Mouse (Mus musculus) heart, embryonic 16.5 days (tissue): ENCODE results near the gene Olfr1309. TPM values are rescaled to one million over a fixed set of nuclear protein-coding genes. Genes with fewer than 3 reads are reported as not detected.
"Not testable (repeated sequence)": the region's sequence is repeated elsewhere in the genome, so short reads cannot be mapped to it uniquely, and the experiment has no call there.

Experiments used
- ATAC-seq: fragments of 200-750 bp; cut with Nextera tagmentation; replicated peaks from 2 replicates; pipeline ENCODE4 v1.8.0; 2017; ENCODE audit warnings: moderate number of reproducible peaks; ENCODE audit not compliant: insufficient read depth, low FRiP score; ENCODE audit errors: extremely low read depth
- H3K27ac ChIP-seq: fragments of 300-500 bp; sonication (generic); 2 replicates; pipeline ENCODE4 v1.5.1; 2014; ENCODE audit warnings: mild to moderate bottlenecking, low read length, control low read depth, moderate library complexity
- H3K27me3 ChIP-seq: fragments of 300-500 bp; sonication (generic); 2 replicates; pipeline ENCODE4 v1.6.1; 2014; ENCODE audit warnings: low read length, mixed read lengths; ENCODE audit not compliant: control insufficient read depth, insufficient read depth
- H3K36me3 ChIP-seq: fragments of 300-500 bp; sonication (generic); 2 replicates; pipeline ENCODE4 v1.6.1; 2014; ENCODE audit not compliant: control insufficient read depth, insufficient read depth
- H3K4me1 ChIP-seq: fragments of 300-500 bp; sonication (generic); 2 replicates; pipeline ENCODE4 v1.6.1; 2014; ENCODE audit warnings: low read length, mixed read lengths; ENCODE audit not compliant: control insufficient read depth, insufficient read depth
- H3K4me2 ChIP-seq: fragments of 300-500 bp; sonication (generic); 2 replicates; pipeline ENCODE4 v1.6.1; 2014; ENCODE audit warnings: low read depth, mild to moderate bottlenecking, control low read depth, low read length
- H3K4me3 ChIP-seq: fragments of 300-500 bp; sonication (generic); 2 replicates; pipeline ENCODE4 v1.5.1; 2014; ENCODE audit warnings: mild to moderate bottlenecking, control low read depth, low read length
- H3K9ac ChIP-seq: fragments of 300-500 bp; sonication (generic); 2 replicates; pipeline ENCODE4 v1.6.1; 2014; ENCODE audit warnings: low read length, control low read depth
- H3K9me3 ChIP-seq: fragments of 300-500 bp; sonication (generic); replicated peaks from 2 replicates; pipeline ENCODE4 v1.6.1; 2016; ENCODE audit warnings: low read length; ENCODE audit not compliant: control insufficient read depth
- WGBS: fragments of 180-500 bp; shearing (Covaris S2); extraction: QIAGEN DNeasy Blood & Tissue Kit; methylation state at CpG from one replicate; pipeline ENCODE4 v1.1.7; 2014; 5-methylcytosine and 5-hydroxymethylcytosine counted together
- polyA plus RNA-seq: library from polyadenylated mRNA; unstranded; fragments of >200 nt; fragmentation: Nextera tagmentation; extraction: Ambion mirVana; gene quantifications from 2 replicates; pipeline ENCODE4 v1.2.1, GENCODE M21; 2015

Gene Olfr1309
- polyA plus RNA-seq, result not detected in 2 replicates

DNA sequence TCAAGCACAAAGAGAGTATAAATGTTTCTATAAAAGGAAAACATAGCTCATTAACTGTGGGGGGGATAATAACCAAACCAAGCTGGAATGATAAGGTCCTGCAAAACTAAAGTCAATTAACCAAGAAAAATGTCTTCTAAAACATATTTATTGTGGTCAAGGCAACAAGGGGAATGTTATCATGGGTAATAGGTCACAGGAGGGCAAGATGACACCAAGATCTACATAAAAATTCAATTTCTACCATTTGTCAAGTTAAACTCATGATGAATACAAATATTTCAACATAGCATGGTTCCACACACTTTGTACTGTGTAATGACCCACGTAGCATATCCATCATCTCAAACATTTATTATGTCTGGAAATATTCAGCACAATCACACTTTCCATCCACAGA lies at the start of gene Olfr1309:
Olfr1309 (minus strand) TSS at position 101 of the 400 bp plus-strand sequence.
- ATAC-seq, result no peak
- WGBS, result 49% methylated on average over 1 of the region's 1 CpGs

DNA sequence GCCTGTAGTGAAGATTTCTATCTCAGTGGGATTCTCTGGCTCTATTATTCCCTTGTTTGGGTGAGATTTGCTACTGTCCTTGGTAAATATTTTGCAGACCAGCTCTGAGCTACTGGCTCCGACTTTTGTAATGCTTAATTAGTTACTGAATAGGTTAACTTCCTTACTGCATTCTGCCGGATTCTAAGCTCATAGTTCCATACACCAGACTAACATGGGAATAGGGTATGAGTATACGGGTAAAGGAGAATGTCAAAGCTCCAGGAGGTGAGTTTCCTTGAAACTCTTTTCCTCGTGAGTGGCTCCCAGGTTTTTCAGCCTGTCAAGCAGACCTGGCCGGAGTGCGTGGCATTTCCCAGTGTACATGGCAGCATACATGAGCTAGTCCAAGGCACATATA lies 36.9 kb upstream of the Olfr1309 start:
- not testable (repeated sequence) for H3K36me3 ChIP-seq, H3K4me1 ChIP-seq, H3K9ac ChIP-seq, H3K4me2 ChIP-seq, H3K4me3 ChIP-seq, H3K9me3 ChIP-seq, H3K27ac ChIP-seq, ATAC-seq, H3K27me3 ChIP-seq
- 39% methylated on average over 6 of the region's 6 CpGs for WGBS

More for the DNA sequence above, at the start of gene Olfr1309:
- no peaks in the 10 kb centered on the region for H3K36me3 ChIP-seq
- H3K27ac ChIP-seq, result no peak within 1 kb of the TSS
- H3K9ac ChIP-seq, result no peak within 1 kb of the TSS
- no peaks in the 10 kb centered on the region for H3K27me3 ChIP-seq
- H3K4me2 ChIP-seq, result no peak within 1 kb of the TSS
- H3K4me1 ChIP-seq, result no peaks in the 10 kb centered on the region
- H3K9me3 ChIP-seq, result no peaks in the 10 kb centered on the region
- no peak within 1 kb of the TSS for H3K4me3 ChIP-seq

DNA sequence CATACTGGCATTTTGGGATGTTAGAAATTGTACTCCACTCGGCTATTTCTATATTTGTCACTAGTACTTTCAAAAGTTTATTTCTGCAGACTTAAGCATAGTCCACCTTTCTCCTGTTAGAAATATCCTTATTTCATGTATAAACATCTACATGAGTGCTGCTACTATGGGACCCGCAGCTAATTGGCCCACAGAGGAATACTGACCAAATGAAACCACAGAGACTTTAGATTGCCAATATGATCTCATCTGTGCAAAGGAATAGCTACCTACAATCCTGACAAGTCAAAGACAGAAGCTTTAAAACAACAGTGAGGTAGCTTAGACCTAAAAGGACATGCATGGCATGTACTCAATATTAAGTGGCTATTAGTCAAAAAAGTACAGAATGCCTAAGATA lies 34.2 kb upstream of the Olfr1309 start, which contains the start of gene Olfr1311:
Olfr1311 (minus strand) TSS at position 101 of the 400 bp plus-strand sequence.
- no peaks in the 10 kb centered on the region for H3K36me3 ChIP-seq
- no peaks in the 10 kb centered on the region for H3K27me3 ChIP-seq
- 77% methylated on average over 2 of the region's 2 CpGs for WGBS
- no peak within 1 kb of the TSS for H3K4me2 ChIP-seq
- H3K9me3 ChIP-seq, result no peaks in the 10 kb centered on the region
- no peaks in the 10 kb centered on the region for H3K4me1 ChIP-seq
- H3K9ac ChIP-seq, result no peak within 1 kb of the TSS
- no peak for ATAC-seq
- no peak within 1 kb of the TSS for H3K27ac ChIP-seq
- no peak within 1 kb of the TSS for H3K4me3 ChIP-seq

DNA sequence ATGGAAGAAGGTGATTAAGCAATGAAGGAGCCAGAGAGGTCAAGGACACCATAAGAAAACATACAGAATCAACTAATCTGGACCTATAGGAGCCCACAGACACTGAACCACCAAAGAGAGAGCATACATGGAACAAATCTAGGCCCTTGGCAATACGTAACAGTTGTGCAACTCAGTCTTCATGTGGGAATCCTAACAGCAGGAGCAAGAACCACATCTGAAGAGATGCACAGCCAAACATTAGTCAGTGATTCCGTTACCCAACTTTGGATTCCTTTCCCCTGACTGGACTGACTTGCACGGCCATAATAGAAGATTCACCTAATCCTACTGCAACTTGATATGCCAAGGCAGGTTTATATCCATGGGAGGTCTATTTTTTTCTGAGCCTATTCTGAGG lies 24.8 kb upstream of the Olfr1309 start:
- Histone ChIP-seq H3K4me3 (no peak overlapping the region), H3K9me3 (no peaks in the 10 kb centered on the region), H3K9ac (no peak overlapping the region), H3K27me3 (no peaks in the 10 kb centered on the region), H3K4me1 (no peaks in the 10 kb centered on the region), H3K4me2 (no peak overlapping the region), H3K27ac (no peak overlapping the region), H3K36me3 (no peaks in the 10 kb centered on the region)
- ATAC-seq, result no peak
- 75% methylated on average over 3 of the region's 3 CpGs for WGBS

GRCm38 (mm10) chr2:112012608-112013007 lies 22.5 kb upstream of the Olfr1309 start, which contains the start of gene Olfr1310:
TSS of gene Olfr1310 (minus strand) at chr2:112012708.
- no peak within 1 kb of the TSS for H3K4me3 ChIP-seq
- no peaks in the 10 kb centered on the region for H3K27me3 ChIP-seq
- no peaks in the 10 kb centered on the region for H3K9me3 ChIP-seq
- no peaks in the 10 kb centered on the region for H3K36me3 ChIP-seq
- ATAC-seq, result no peak
- no peak within 1 kb of the TSS for H3K4me2 ChIP-seq
- no peak within 1 kb of the TSS for H3K9ac ChIP-seq
- no peak within 1 kb of the TSS for H3K27ac ChIP-seq
- no peaks in the 10 kb centered on the region for H3K4me1 ChIP-seq

- Histone ChIP-seq H3K36me3 (no peaks in the 10 kb centered on the region), H3K4me3 (no peak within 1 kb of the TSS), H3K9ac (no peak within 1 kb of the TSS), H3K27ac (no peak within 1 kb of the TSS), H3K9me3 (no peaks in the 10 kb centered on the region), H3K4me2 (no peak within 1 kb of the TSS), H3K27me3 (no peaks in the 10 kb centered on the region), H3K4me1 (no peaks in the 10 kb centered on the region)
- whole genome bisulfite sequencing, result 29% methylated on average over 1 of the region's 1 CpGs
- ATAC-seq, result no peak
Observed at GRCm38 (mm10) chr2:111964844-111965243, 25.2 kb downstream of the Olfr1309 start, which contains the start of gene Olfr1308. TSS of gene Olfr1308 (minus strand) at chr2:111964944.

DNA sequence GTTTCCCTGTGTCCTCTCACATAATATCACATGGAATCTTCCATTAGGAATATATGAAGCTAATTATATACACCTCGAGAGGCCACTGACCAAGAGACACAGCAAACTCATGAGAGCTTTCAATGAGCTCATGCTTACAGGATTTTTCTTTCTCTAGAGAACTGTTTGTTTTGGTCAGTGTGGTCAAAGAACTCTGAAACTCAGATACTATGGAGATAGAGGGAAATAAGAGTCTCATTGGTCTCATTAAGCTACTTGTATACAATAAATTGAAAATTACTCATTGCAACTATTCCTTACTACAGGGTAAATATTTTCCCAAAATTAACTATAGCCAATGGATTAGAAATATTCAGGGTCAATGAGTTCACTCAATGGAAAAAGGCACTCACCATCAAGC lies 40.7 kb downstream of the Olfr1309 start, which contains the start of gene Olfr1307:
Olfr1307 (minus strand) TSS at position 101 of the 400 bp plus-strand sequence.
- H3K36me3 ChIP-seq, result no peaks in the 10 kb centered on the region
- H3K27ac ChIP-seq, result no peak within 1 kb of the TSS
- H3K9me3 ChIP-seq, result no peaks in the 10 kb centered on the region
- no peak within 1 kb of the TSS for H3K4me3 ChIP-seq
- no peaks in the 10 kb centered on the region for H3K27me3 ChIP-seq
- WGBS, result 59% methylated on average over 1 of the region's 1 CpGs
- H3K9ac ChIP-seq, result no peak within 1 kb of the TSS
- H3K4me2 ChIP-seq, result no peak within 1 kb of the TSS
- no peak for ATAC-seq
- H3K4me1 ChIP-seq, result no peaks in the 10 kb centered on the region

Other genes starting within 250 kb of the Olfr1309 start
- gene Olfr1301, start 239.3 kb downstream of the Olfr1309 start, polyA plus RNA-seq, result not detected in 2 replicates
- not detected in 2 replicates for gene Olfr1302, start 212.9 kb downstream of the Olfr1309 start, polyA plus RNA-seq
- gene Olfr1303, start 169.9 kb downstream of the Olfr1309 start, polyA plus RNA-seq, result not detected in 2 replicates
- not detected in 2 replicates for gene Olfr1305, start 113.1 kb downstream of the Olfr1309 start, polyA plus RNA-seq
- not detected in 2 replicates for gene Olfr1306, start 74.0 kb downstream of the Olfr1309 start, polyA plus RNA-seq
- not detected in 2 replicates for gene Olfr1307, start 40.8 kb downstream of the Olfr1309 start, polyA plus RNA-seq
- not detected in 2 replicates for gene Olfr1308, start 25.3 kb downstream of the Olfr1309 start, polyA plus RNA-seq
- gene Olfr1310, start 22.4 kb upstream of the Olfr1309 start, polyA plus RNA-seq, result not detected in 2 replicates
- not detected in 2 replicates for gene Olfr1311, start 34.1 kb upstream of the Olfr1309 start, polyA plus RNA-seq
- gene Olfr1312, start 60.0 kb upstream of the Olfr1309 start, polyA plus RNA-seq, result not detected in 2 replicates
- not detected in 2 replicates for gene Olfr1313, start 87.6 kb upstream of the Olfr1309 start, polyA plus RNA-seq
- not detected in 2 replicates for gene Olfr1314, start 106.5 kb upstream of the Olfr1309 start, polyA plus RNA-seq
- not detected in 2 replicates for gene Olfr1315-ps1, start 125.2 kb upstream of the Olfr1309 start, polyA plus RNA-seq
- not detected in 2 replicates for gene Olfr1316, start 144.7 kb upstream of the Olfr1309 start, polyA plus RNA-seq
- not detected in 2 replicates for gene Olfr1317, start 150.0 kb upstream of the Olfr1309 start, polyA plus RNA-seq
- gene Olfr1318, start 163.9 kb upstream of the Olfr1309 start, polyA plus RNA-seq, result not detected in 2 replicates
- gene Lpcat4, start 249.2 kb upstream of the Olfr1309 start, polyA plus RNA-seq, result 11.3 and 11.7 TPM in 2 replicates